Mouse (Mus musculus) spleen, adult 2 months (tissue): ENCODE results near the gene Tor4a. TPM values are rescaled to one million over a fixed set of nuclear protein-coding genes. Genes with fewer than 3 reads are reported as not detected.

Experiments
- DNase-seq, 2 experiments: peaks; one replicate each; pipeline versions ENCODE4 v3.0.0 to v3.0.0-alpha.2; 2012 to 2021; ENCODE audit warnings: low spot score in 2 of 2, low read depth in 1 of 2
- H3K27ac ChIP-seq: fragments of 200-500 bp; 2 replicates; pipeline ENCODE4 v1.5.1; 2012; ENCODE audit warnings: low read length, inconsistent platforms; ENCODE audit not compliant: insufficient read depth
- H3K27me3 ChIP-seq: fragments of 200-500 bp; 2 replicates; pipeline ENCODE4 v1.6.1; 2012; ENCODE audit warnings: mild to moderate bottlenecking, moderate library complexity, low read length, inconsistent platforms; ENCODE audit not compliant: control insufficient read depth, insufficient read depth
- H3K36me3 ChIP-seq: fragments of 200-500 bp; 2 replicates; pipeline ENCODE4 v1.6.1; 2012; ENCODE audit warnings: mild to moderate bottlenecking, low read length, inconsistent platforms; ENCODE audit not compliant: control insufficient read depth, insufficient read depth
- H3K4me1 ChIP-seq: fragments of 200-500 bp; 2 replicates; pipeline ENCODE4 v1.6.1; 2011; ENCODE audit warnings: inconsistent platforms; ENCODE audit not compliant: control insufficient read depth, insufficient read depth, insufficient read length
- H3K4me3 ChIP-seq: fragments of 200-500 bp; 2 replicates; pipeline ENCODE4 v1.5.1; 2011; ENCODE audit warnings: mild to moderate bottlenecking, inconsistent platforms; ENCODE audit not compliant: insufficient read depth, insufficient read length; ENCODE audit errors: extremely low read depth
- CTCF ChIP-seq: fragments of 200-500 bp; IDR thresholded peaks from 2 replicates; pipeline ENCODE4 v1.5.1; 2011; ENCODE audit warnings: mild to moderate bottlenecking, inconsistent platforms; ENCODE audit not compliant: insufficient read depth, insufficient read length, insufficient replicate concordance; ENCODE audit errors: extremely low read depth
- POLR2A ChIP-seq: fragments of 200-500 bp; IDR thresholded peaks from 2 replicates; pipeline ENCODE4 v1.6.1; 2011; ENCODE audit warnings: low read depth, low read length, inconsistent platforms
- WGBS: fragments of 180-500 bp; shearing (Covaris S2); methylation state at CpG from one replicate; pipeline ENCODE4 v1.1.7; 2018; 5-methylcytosine and 5-hydroxymethylcytosine counted together
- polyA plus RNA-seq: library from polyadenylated mRNA; depleted of rRNA; stranded (reverse); fragments of >200 nt; gene quantifications from 2 replicates; pipeline ENCODE4 v1.2.3, GENCODE M21; 2012

Gene Tor4a
- polyA plus RNA-seq, 1 experiment = 77.5 TPM

DNA sequence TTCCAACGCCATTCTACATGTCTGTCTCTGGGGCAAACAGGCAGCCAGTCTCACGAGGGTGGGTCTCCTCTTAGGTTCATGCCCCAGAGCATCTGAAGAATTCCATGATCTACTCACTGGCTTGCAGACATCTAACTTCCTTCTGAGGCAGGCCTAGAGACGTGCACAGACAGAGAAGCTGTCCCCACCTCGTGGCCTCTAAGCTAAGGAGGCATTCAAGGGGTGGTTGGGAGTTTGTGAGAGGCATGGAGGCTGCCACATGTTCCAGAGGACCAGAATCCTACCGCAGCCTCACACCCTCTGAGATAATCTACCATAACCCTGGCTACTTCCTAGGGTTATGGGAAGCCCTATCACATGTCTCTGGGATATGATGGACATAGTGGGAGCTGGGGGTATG, 2.7 kb downstream of the Tor4a start:
- Histone ChIP-seq H3K4me3 (peak overlapping the region; percentile 78; the same call in 1 of the 2 replicates), H3K36me3 (peaks cover 5% of the 10 kb centered on the region; the same call in 1 of the 2 replicates), H3K27me3 (no peaks in the 10 kb centered on the region), H3K27ac (peak overlapping the region; percentile 98), H3K4me1 (peaks cover 21% of the 10 kb centered on the region; the same call in 1 of the 2 replicates)
- no peak for TF ChIP-seq CTCF
- TF ChIP-seq POLR2A = no peak
- WGBS = 29% methylated on average over 5 of the region's 5 CpGs
- DNase-seq = no peak

DNA sequence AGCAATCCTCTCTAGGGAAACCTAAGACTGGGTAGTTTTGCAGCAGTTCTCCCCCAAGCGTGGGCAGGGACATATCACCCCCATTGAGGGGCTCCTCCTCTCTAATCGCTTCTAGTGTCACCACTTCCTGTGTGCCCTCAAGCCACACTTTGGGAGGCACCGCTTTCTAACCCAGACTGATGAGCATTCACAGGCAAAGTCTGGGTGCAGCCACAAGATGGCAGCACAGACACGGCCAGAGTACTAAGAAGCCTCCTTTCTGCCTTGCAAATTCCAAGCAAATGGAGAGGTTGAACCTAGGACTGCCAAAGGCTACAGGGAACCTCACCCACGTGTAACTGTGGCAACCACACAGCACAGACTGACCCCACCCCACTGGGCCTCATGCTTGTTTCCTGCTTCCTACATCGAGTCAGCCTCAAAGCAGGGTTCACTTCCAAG, 3.3 kb downstream of the Tor4a start:
- Histone ChIP-seq H3K27ac (peak overlapping the region; percentile 98), H3K4me1 (peaks cover 21% of the 10 kb centered on the region; the same call in 1 of the 2 replicates), H3K27me3 (no peaks in the 10 kb centered on the region), H3K36me3 (peaks cover 5% of the 10 kb centered on the region; the same call in 1 of the 2 replicates), H3K4me3 (peak overlapping the region; percentile 33; the same call in 1 of the 2 replicates)
- peak; percentile 69 to 74 for DNase-seq
- 0% methylated on average over 6 of the region's 6 CpGs for WGBS
- peak; percentile 95; the same call in 1 of the 2 replicates for TF ChIP-seq CTCF
- TF ChIP-seq POLR2A = no peak

DNA sequence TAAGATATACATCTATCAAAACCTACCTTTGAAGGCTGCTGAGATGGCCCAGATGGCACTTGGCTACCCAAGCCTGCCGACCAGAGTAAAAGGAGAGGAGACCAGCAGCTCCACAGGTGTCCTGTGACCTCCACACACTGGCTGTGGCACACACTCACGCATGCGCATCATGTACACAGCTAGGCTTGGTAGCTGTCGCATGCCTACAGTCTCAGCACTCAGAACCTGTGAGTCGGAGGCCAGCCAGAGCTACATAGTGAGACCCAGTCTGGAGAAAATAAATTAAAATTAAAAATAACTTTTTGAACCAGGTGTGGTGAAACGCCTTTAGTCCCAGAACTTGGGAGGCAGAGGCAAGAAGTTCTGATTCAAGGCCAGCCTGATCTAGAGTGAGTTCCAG, 8.8 kb downstream of the Tor4a start:
- TF ChIP-seq POLR2A (no peak), CTCF (no peak)
- Histone ChIP-seq H3K36me3 (no peaks in the 10 kb centered on the region), H3K27me3 (peaks cover 3% of the 10 kb centered on the region; the same call in 1 of the 2 replicates), H3K4me1 (peaks cover 11% of the 10 kb centered on the region), H3K27ac (no peak overlapping the region), H3K4me3 (no peak overlapping the region)
- 84% methylated on average over 6 of the region's 6 CpGs for WGBS
- no peak for DNase-seq

DNA sequence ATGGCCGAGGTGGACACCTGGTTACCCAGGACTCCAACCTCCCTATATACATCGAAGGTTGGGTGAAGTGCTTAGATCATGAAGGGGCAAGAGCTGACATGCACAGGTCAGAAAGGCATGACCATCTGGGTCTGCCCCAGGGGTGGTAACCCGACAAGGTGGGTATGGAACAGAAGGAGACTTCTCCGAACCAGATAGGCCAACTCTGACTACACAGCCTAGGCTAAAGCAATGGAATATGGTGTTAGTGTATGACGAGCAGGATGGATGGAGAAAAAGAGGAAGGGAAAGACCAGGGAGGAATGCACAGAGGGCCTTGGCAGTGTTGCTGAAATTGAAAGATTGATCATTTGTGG, 10.1 kb downstream of the Tor4a start:
- H3K27me3 ChIP-seq = peaks cover 3% of the 10 kb centered on the region; the same call in 1 of the 2 replicates
- H3K36me3 ChIP-seq = no peaks in the 10 kb centered on the region
- DNase-seq = no peak
- 47% methylated on average over 5 of the region's 5 CpGs for WGBS
- no peak for TF ChIP-seq POLR2A
- TF ChIP-seq CTCF = no peak
- peaks cover 18% of the 10 kb centered on the region for H3K4me1 ChIP-seq
- H3K4me3 ChIP-seq = no peak overlapping the region
- no peak overlapping the region for H3K27ac ChIP-seq

DNA sequence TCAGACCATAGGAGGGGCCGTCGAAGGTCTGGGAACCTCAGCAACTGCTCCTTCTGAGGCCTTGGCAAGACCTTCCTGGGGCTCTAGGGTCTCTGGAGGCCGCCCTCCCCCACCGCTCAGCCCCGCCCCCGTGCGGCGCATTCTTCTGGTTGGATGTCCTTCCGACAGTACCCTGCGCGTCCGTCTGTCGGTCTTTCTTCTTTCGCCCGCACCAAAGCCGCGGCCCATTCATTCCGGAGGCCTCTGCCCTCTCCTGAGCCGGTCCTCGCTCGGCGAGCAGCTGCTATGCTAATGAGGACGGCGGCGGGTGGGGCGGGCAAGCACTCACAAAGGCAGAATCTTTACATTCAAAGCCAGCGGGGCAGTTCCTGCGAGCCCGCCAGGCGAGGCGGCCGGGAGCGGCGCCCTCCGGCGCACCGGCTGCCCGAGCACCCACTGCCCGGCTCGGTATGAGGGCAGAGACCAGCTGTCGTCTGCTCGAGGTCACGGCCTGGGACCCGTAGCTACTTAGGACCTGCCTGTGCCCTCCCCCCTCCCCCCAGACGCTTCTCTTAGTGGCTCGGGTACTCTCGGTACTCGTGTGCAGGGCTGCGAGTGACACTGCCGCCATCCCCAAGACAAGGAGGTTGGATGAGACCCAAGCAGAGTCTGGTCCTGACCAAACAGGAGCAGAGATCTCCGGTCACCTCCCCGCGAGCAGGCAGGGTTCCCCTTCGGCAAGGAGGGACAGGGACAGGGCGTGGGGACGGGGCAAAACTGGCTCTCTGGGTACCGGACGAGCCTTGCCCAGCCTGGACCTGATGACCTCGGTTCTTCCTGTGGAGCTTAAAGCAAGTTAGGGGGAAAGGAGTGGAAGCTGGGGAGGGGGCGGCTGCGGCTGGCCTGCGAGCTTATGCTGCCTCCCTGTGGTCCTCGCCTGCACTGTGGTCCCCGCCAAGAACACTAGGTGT, 10.8 kb downstream of the Tor4a start:
- DNase-seq = peak in 1 of 2 experiments; percentile 55
- 3% methylated on average over 63 of the region's 64 CpGs for WGBS
- peaks cover 18% of the 10 kb centered on the region for H3K4me1 ChIP-seq
- peak overlapping the region; percentile 58 for H3K4me3 ChIP-seq
- no peak overlapping the region for H3K27ac ChIP-seq
- no peaks in the 10 kb centered on the region for H3K36me3 ChIP-seq
- TF ChIP-seq CTCF (0 out of 2 replicates have a peak, but pooled peaks have one; percentile 10), POLR2A (no peak)
- peaks cover 3% of the 10 kb centered on the region; the same call in 1 of the 2 replicates for H3K27me3 ChIP-seq

DNA sequence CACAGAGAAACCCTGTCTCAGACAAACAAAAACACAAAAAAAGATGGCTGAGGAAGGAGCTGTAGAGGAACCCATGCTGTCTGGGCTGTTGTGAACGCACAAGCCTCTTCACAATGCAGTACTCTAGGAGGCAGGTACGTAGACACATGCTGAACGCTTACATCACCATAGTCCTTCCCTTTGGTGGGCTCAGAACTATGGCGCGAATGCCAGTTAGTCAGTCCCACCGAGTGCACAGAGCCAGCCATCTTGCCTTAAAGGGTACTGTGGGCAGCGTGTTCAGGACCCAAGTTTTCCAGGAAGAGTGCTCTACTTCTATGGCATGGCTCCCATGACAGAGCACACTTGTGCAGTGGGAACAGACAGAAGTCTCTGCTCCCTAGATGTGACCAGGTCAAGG, 12.2 kb downstream of the Tor4a start:
- peaks cover 3% of the 10 kb centered on the region; the same call in 1 of the 2 replicates for H3K27me3 ChIP-seq
- H3K4me1 ChIP-seq = peaks cover 18% of the 10 kb centered on the region
- WGBS = 96% methylated on average over 7 of the region's 7 CpGs
- no peak for DNase-seq
- no peaks in the 10 kb centered on the region for H3K36me3 ChIP-seq
- no peak overlapping the region for H3K27ac ChIP-seq
- no peak overlapping the region for H3K4me3 ChIP-seq
- TF ChIP-seq POLR2A = no peak
- TF ChIP-seq CTCF = no peak
